12 mouse cellular contexts compared by ENCODE assay signal in genomic region chr1:105982496-105983364, GRCm38 (mm10). TPM values are rescaled to one million over a fixed set of nuclear protein-coding genes. Genes with fewer than 3 reads are reported as not detected.
DNase-seq lines count a peak whose midpoint lies in the region; ATAC-seq lines count a peak whose summit lies in the region.
"Had no signal": no experiment of that assay in that cellular context is flagged by ENCODE, and none has a peak within 500 bp of the region (broad histone marks: within the 10 kb centered on the region; RNA-seq: fewer than 3 reads in every experiment).

No protein-coding gene starts in this region.

- H3K36me3 ChIP-seq in kidney, embryonic 15.5 days, result no peaks in the 10 kb centered on the region
- H3K36me3 ChIP-seq: hindbrain, embryonic 12.5 days; lung, embryonic 15.5 days had no signal

- intact Hi-C loops in left cerebral cortex, postnatal 10 days (cut with DNase I), result no loop called here

- no peak for ATAC-seq in kidney, embryonic 15.5 days (replicated peaks; ENCODE audit: low FRiP score)

- H3K27me3 ChIP-seq in kidney, embryonic 15.5 days, result no peaks in the 10 kb centered on the region
- H3K27me3 ChIP-seq: hindbrain, embryonic 12.5 days; lung, embryonic 15.5 days had no signal

- H3K27ac ChIP-seq in kidney, embryonic 15.5 days, result no peak overlapping the region
- 0 out of 2 replicates have a peak overlapping the region, but pooled peaks have one; percentile 15 for H3K27ac ChIP-seq in brown adipose tissue, adult 24 weeks (replicated peaks; ENCODE audit: low read depth, low read length)
- H3K27ac ChIP-seq: hindbrain, embryonic 12.5 days; layer of hippocampus, adult 2 months; lung, embryonic 15.5 days had no signal

- H3K4me2 ChIP-seq in kidney, embryonic 15.5 days, result no peak overlapping the region
- H3K4me2 ChIP-seq: hindbrain, embryonic 12.5 days; lung, embryonic 15.5 days had no signal

- no peak overlapping the region for H3K4me3 ChIP-seq in kidney, embryonic 15.5 days (replicated peaks)
- no peak overlapping the region for H3K4me3 ChIP-seq in brown adipose tissue, adult 24 weeks (ENCODE audit: insufficient read depth, low read depth, low read length)
- H3K4me3 ChIP-seq: hindbrain, embryonic 12.5 days; layer of hippocampus, adult 2 months; lung, embryonic 15.5 days had no signal

- DNase-seq in kidney, postnatal 14 days, result peak; percentile 53
- peak; percentile 73 for DNase-seq in adipocyte (ENCODE audit: low spot score)
- DNase-seq in lung, postnatal 10 days, result peak; percentile 47
- DNase-seq in left cerebral cortex, postnatal 10 days (ENCODE audit: extremely low spot score in 1 of 2, low spot score in 2 of 2), result no peak
- DNase-seq in thymus, postnatal 0 days (ENCODE audit: low spot score), result no peak
- DNase-seq: cerebellum, adult 9-11 months had no signal

- H3K4me1 ChIP-seq in kidney, embryonic 15.5 days, result peaks cover 15% of the 10 kb centered on the region; the same call in 1 of the 2 replicates
- peaks cover 26% of the 10 kb centered on the region for H3K4me1 ChIP-seq in brown adipose tissue, adult 24 weeks (ENCODE audit: control insufficient read depth, insufficient read depth, insufficient read length, low read length)
- H3K4me1 ChIP-seq: hindbrain, embryonic 12.5 days; lung, embryonic 15.5 days had no signal

- WGBS in kidney, embryonic 15.5 days, result 41% methylated on average over 6 of the region's 6 CpGs

- H3K9me3 ChIP-seq in kidney, embryonic 15.5 days (replicated peaks), result 0 out of 2 replicates have a peak, but pooled peaks cover 2% of the 10 kb centered on the region
- H3K9me3 ChIP-seq: G1E; hindbrain, embryonic 12.5 days; lung, embryonic 15.5 days had no signal

- no peak overlapping the region for H3K9ac ChIP-seq in kidney, embryonic 15.5 days
- H3K9ac ChIP-seq: hindbrain, embryonic 12.5 days; lung, embryonic 15.5 days had no signal

RNA-seq across cellular contexts. Expression of gene Zcchc2, which starts 7.5 kb away (rescaled TPM):
- polyA plus RNA-seq in kidney, embryonic 15.5 days (2015; fragmentation: Nextera tagmentation; extraction: Ambion mirVana), result 3.1 and 3.2 TPM in 2 replicates
- polyA plus RNA-seq in brown adipose tissue, adult 24 weeks (2012; ENCODE audit: insufficient read depth, insufficient read length, missing spikeins), result 10.2 and 12.1 TPM in 2 replicates
- 10 to 100 TPM; 19.5 to 23.5 TPM for total RNA-seq in left cerebral cortex, postnatal 10 days (2021)
- polyA plus RNA-seq in thymus, postnatal 0 days (2015; fragmentation: Nextera tagmentation; extraction: Ambion mirVana), result 3.7 and 5.3 TPM in 2 replicates

Comparison
In these comparisons a context has a peak if more than half of its experiments do, and no peak if none do; other contexts are left out.
1. DNase-seq: peak in kidney, postnatal 14 days (single experiment), adipocyte (single experiment) and lung, postnatal 10 days (single experiment); none in left cerebral cortex, postnatal 10 days (0 of 2) and thymus, postnatal 0 days (single experiment).